Mouse (Mus musculus) liver, embryonic 15.5 days (tissue): ENCODE data around the gene Cd164l2. TPM values are rescaled to one million over a fixed set of nuclear protein-coding genes. Genes with fewer than 3 reads are reported as not detected.

ENCODE experiments used
- ATAC-seq: fragments of 200-750 bp; cut with Nextera tagmentation; 2 replicates; pipeline ENCODE4 v1.8.0; 2017; ENCODE audit warnings: moderate number of reproducible peaks, mild to moderate bottlenecking, moderate library complexity; ENCODE audit not compliant: insufficient read depth
- H3K27ac ChIP-seq: fragments of 300-500 bp; sonication (generic); replicated peaks from 2 replicates; pipeline ENCODE4 v1.5.1; 2015; ENCODE audit warnings: mild to moderate bottlenecking, inconsistent platforms
- H3K27me3 ChIP-seq: fragments of 300-500 bp; sonication (generic); 2 replicates; pipeline ENCODE4 v1.6.1; 2015; ENCODE audit warnings: mild to moderate bottlenecking, inconsistent platforms
- H3K36me3 ChIP-seq: fragments of 300-500 bp; sonication (generic); replicated peaks from 2 replicates; pipeline ENCODE4 v1.6.1; 2015; ENCODE audit warnings: moderate library complexity, mild to moderate bottlenecking, inconsistent platforms
- H3K4me1 ChIP-seq: fragments of 300-500 bp; sonication (generic); replicated peaks from 2 replicates; pipeline ENCODE4 v1.6.1; 2015; ENCODE audit warnings: inconsistent platforms
- H3K4me2 ChIP-seq: fragments of 300-500 bp; sonication (generic); 2 replicates; pipeline ENCODE4 v1.6.1; 2015; ENCODE audit warnings: moderate library complexity, mild to moderate bottlenecking, inconsistent platforms
- H3K4me3 ChIP-seq: fragments of 300-500 bp; sonication (generic); replicated peaks from 2 replicates; pipeline ENCODE4 v1.5.1; 2015; ENCODE audit warnings: mild to moderate bottlenecking, inconsistent platforms
- H3K9ac ChIP-seq: fragments of 300-500 bp; sonication (generic); 2 replicates; pipeline ENCODE4 v1.6.1; 2015; ENCODE audit warnings: moderate library complexity, mild to moderate bottlenecking, inconsistent platforms
- H3K9me3 ChIP-seq: fragments of 300-500 bp; sonication (generic); replicated peaks from 2 replicates; pipeline ENCODE4 v1.6.1; 2016; ENCODE audit warnings: inconsistent platforms
- WGBS: fragments of 180-500 bp; shearing (Covaris S2); methylation state at CpG from one replicate; pipeline ENCODE4 v1.1.7; 2015; ENCODE audit warnings: mixed read lengths; ENCODE audit not compliant: insufficient replicate concordance; 5-methylcytosine and 5-hydroxymethylcytosine counted together
- polyA plus RNA-seq: library from polyadenylated mRNA; unstranded; fragments of >200 nt; fragmentation: Nextera tagmentation; extraction: Ambion mirVana; gene quantifications from 2 replicates; pipeline ENCODE4 v1.2.1, GENCODE M21; 2015

Gene Cd164l2
- polyA plus RNA-seq, 1 experiment from 2014 or later: not detected

- no peaks in the 10 kb centered on the region for H3K36me3 ChIP-seq
- H3K9me3 ChIP-seq: no peaks in the 10 kb centered on the region
- 56% methylated on average over 7 of the region's 7 CpGs for WGBS
- no peak overlapping the region for H3K4me2 ChIP-seq
- H3K4me1 ChIP-seq: peaks cover 23% of the 10 kb centered on the region
- no peak overlapping the region for H3K4me3 ChIP-seq
- H3K27ac ChIP-seq: no peak overlapping the region
- ATAC-seq: no peak
- no peak overlapping the region for H3K9ac ChIP-seq
- H3K27me3 ChIP-seq: peaks cover 24% of the 10 kb centered on the region
Observed at GRCm38 (mm10) chr4:133204379-133204778, 7.6 kb upstream of the Cd164l2 start.

GRCm38 (mm10) chr4:133209366-133209765 is 2.6 kb upstream of the Cd164l2 start:
- no peaks in the 10 kb centered on the region for H3K36me3 ChIP-seq
- H3K4me1 ChIP-seq: peaks cover 21% of the 10 kb centered on the region
- no peaks in the 10 kb centered on the region for H3K9me3 ChIP-seq
- no peak for ATAC-seq
- H3K4me2 ChIP-seq: no peak overlapping the region
- H3K4me3 ChIP-seq: no peak overlapping the region
- peaks cover 72% of the 10 kb centered on the region for H3K27me3 ChIP-seq
- WGBS: 4% methylated on average over 11 of the region's 11 CpGs
- no peak overlapping the region for H3K27ac ChIP-seq
- H3K9ac ChIP-seq: no peak overlapping the region

GRCm38 (mm10) chr4:133210023-133210787 is 1.7 kb upstream of the Cd164l2 start:
- 84% methylated on average over 24 of the region's 24 CpGs for WGBS
- Histone ChIP-seq H3K27ac (no peak overlapping the region), H3K36me3 (no peaks in the 10 kb centered on the region), H3K9me3 (no peaks in the 10 kb centered on the region), H3K4me3 (no peak overlapping the region), H3K4me1 (peaks cover 19% of the 10 kb centered on the region), H3K27me3 (peaks cover 78% of the 10 kb centered on the region), H3K4me2 (no peak overlapping the region), H3K9ac (no peak overlapping the region)
- no peak for ATAC-seq

GRCm38 (mm10) chr4:133210788-133211390 is 1.0 kb upstream of the Cd164l2 start:
- Histone ChIP-seq H3K4me2 (no peak overlapping the region; the same call in 1 of the 2 replicates), H3K36me3 (no peaks in the 10 kb centered on the region), H3K9ac (no peak overlapping the region), H3K4me3 (no peak overlapping the region), H3K9me3 (no peaks in the 10 kb centered on the region), H3K27me3 (peaks cover 85% of the 10 kb centered on the region), H3K4me1 (peaks cover 19% of the 10 kb centered on the region), H3K27ac (no peak overlapping the region)
- ATAC-seq: no peak
- WGBS: 82% methylated on average over 19 of the region's 19 CpGs

- H3K4me1 ChIP-seq: peaks cover 19% of the 10 kb centered on the region
- H3K4me2 ChIP-seq: peak overlapping the region; percentile 88
- peak; percentile 75 for ATAC-seq
- H3K36me3 ChIP-seq: no peaks in the 10 kb centered on the region
- no peak overlapping the region for H3K27ac ChIP-seq
- H3K9ac ChIP-seq: no peak overlapping the region
- WGBS: 2% methylated on average over 44 of the region's 44 CpGs
- H3K4me3 ChIP-seq: peak overlapping the region; percentile 62
- H3K27me3 ChIP-seq: peaks cover 87% of the 10 kb centered on the region
- H3K9me3 ChIP-seq: no peaks in the 10 kb centered on the region
Observed at GRCm38 (mm10) chr4:133212562-133213267, 784 bp downstream of the Cd164l2 start.

- peaks cover 87% of the 10 kb centered on the region for H3K27me3 ChIP-seq
Observed at GRCm38 (mm10) chr4:133213268-133213590, 1.3 kb downstream of the Cd164l2 start.

GRCm38 (mm10) chr4:133213661-133214060 is 1.7 kb downstream of the Cd164l2 start:
- Histone ChIP-seq H3K9me3 (no peaks in the 10 kb centered on the region), H3K4me2 (no peak overlapping the region), H3K27me3 (peaks cover 87% of the 10 kb centered on the region), H3K4me1 (peaks cover 19% of the 10 kb centered on the region), H3K27ac (no peak overlapping the region), H3K36me3 (no peaks in the 10 kb centered on the region), H3K4me3 (no peak overlapping the region), H3K9ac (no peak overlapping the region)
- no peak for ATAC-seq
- WGBS: 26% methylated on average over 10 of the region's 10 CpGs

More at GRCm38 (mm10) chr4:133213268-133213590, 1.3 kb downstream of the Cd164l2 start:
- Histone ChIP-seq H3K36me3 (no peaks in the 10 kb centered on the region), H3K4me1 (peaks cover 19% of the 10 kb centered on the region), H3K4me3 (0 out of 2 replicates have a peak overlapping the region, but pooled peaks have one; percentile 62), H3K4me2 (peak overlapping the region; percentile 88; the same call in 1 of the 2 replicates), H3K9ac (no peak overlapping the region), H3K27ac (no peak overlapping the region), H3K9me3 (no peaks in the 10 kb centered on the region)
- no peak for ATAC-seq
- WGBS: 4% methylated on average over 9 of the region's 9 CpGs

GRCm38 (mm10) chr4:133217641-133218040 is 5.7 kb downstream of the Cd164l2 start:
- Histone ChIP-seq H3K36me3 (no peaks in the 10 kb centered on the region), H3K4me1 (peaks cover 13% of the 10 kb centered on the region), H3K27me3 (peaks cover 85% of the 10 kb centered on the region), H3K27ac (no peak overlapping the region), H3K9me3 (no peaks in the 10 kb centered on the region), H3K4me2 (no peak overlapping the region), H3K9ac (no peak overlapping the region), H3K4me3 (no peak overlapping the region)
- 5% methylated on average over 5 of the region's 5 CpGs for WGBS
- ATAC-seq: no peak

- WGBS: 40% methylated on average over 3 of the region's 3 CpGs
- H3K9me3 ChIP-seq: no peaks in the 10 kb centered on the region
- no peak overlapping the region for H3K4me2 ChIP-seq
- H3K27ac ChIP-seq: no peak overlapping the region
- H3K27me3 ChIP-seq: peaks cover 85% of the 10 kb centered on the region
- no peak overlapping the region for H3K9ac ChIP-seq
- H3K36me3 ChIP-seq: no peaks in the 10 kb centered on the region
- H3K4me3 ChIP-seq: no peak overlapping the region
- peaks cover 5% of the 10 kb centered on the region; the same call in 1 of the 2 replicates for H3K4me1 ChIP-seq
- no peak for ATAC-seq
Observed at GRCm38 (mm10) chr4:133218745-133219144, 6.8 kb downstream of the Cd164l2 start.

GRCm38 (mm10) chr4:133220656-133221055 is 8.7 kb downstream of the Cd164l2 start:
- 6% methylated on average over 25 of the region's 25 CpGs for WGBS
- H3K27me3 ChIP-seq: peaks cover 76% of the 10 kb centered on the region
- H3K27ac ChIP-seq: no peak overlapping the region
- H3K36me3 ChIP-seq: no peaks in the 10 kb centered on the region
- peak overlapping the region; percentile 18 for H3K4me3 ChIP-seq
- no peak overlapping the region for H3K9ac ChIP-seq
- no peaks in the 10 kb centered on the region for H3K9me3 ChIP-seq
- peaks cover 5% of the 10 kb centered on the region; the same call in 1 of the 2 replicates for H3K4me1 ChIP-seq
- ATAC-seq: no peak
- H3K4me2 ChIP-seq: peak overlapping the region; percentile 56

- H3K27ac ChIP-seq: no peak overlapping the region
- no peak for ATAC-seq
- H3K4me1 ChIP-seq: peaks cover 5% of the 10 kb centered on the region; the same call in 1 of the 2 replicates
- 70% methylated on average over 8 of the region's 8 CpGs for WGBS
- H3K4me3 ChIP-seq: no peak overlapping the region
- peaks cover 81% of the 10 kb centered on the region for H3K27me3 ChIP-seq
- no peak overlapping the region for H3K4me2 ChIP-seq
- H3K36me3 ChIP-seq: no peaks in the 10 kb centered on the region
- no peak overlapping the region for H3K9ac ChIP-seq
- H3K9me3 ChIP-seq: no peaks in the 10 kb centered on the region
Observed at GRCm38 (mm10) chr4:133221701-133222100, 9.8 kb downstream of the Cd164l2 start.
